Mouse (Mus musculus): ENCODE measurements around the gene Inpp4b.
"Not testable (repeated sequence)": the region's sequence is repeated elsewhere in the genome, so short reads cannot be mapped to it uniquely, and the experiment has no call there.

- TF ChIP-seq CTCF (IDR thresholded peaks at IDR 0.05; ENCODE audit: extremely low read depth, insufficient read length, insufficient replicate concordance, low read depth, low read length); POLR2A (IDR thresholded peaks at IDR 0.05; ENCODE audit: low read depth, low read length): not testable (repeated sequence)
Observed at GRCm38 (mm10) chr8:82086631-82087030, 744.3 kb downstream of the Inpp4b start.

All from small intestine, adult 2 months (tissue).